Mouse (Mus musculus) megakaryocyte-erythroid progenitor cell, adult 5-6 weeks (primary cell): ENCODE data around the gene Kcnj10. TPM values are rescaled to one million over a fixed set of nuclear protein-coding genes. Genes with fewer than 3 reads are reported as not detected.

Experiments
- ATAC-seq: replicated peaks from 2 replicates; pipeline ENCODE4 v1.8.0; 2016; ENCODE audit warnings: mild to moderate bottlenecking, inconsistent platforms; ENCODE audit not compliant: severe bottlenecking, poor library complexity, low FRiP score, low TSS enrichment
- total RNA-seq, 2 experiments: library from RNA; stranded (forward) in 1 of 2; stranded (reverse) in 1 of 2; fragments of 200-1000, 215-1000 nt in 1 of 2; fragments of >200 nt in 1 of 2; fragmentation: Nextera tagmentation in 1 of 2; gene quantifications; 2 replicates each; pipeline ENCODE4 v1.2.3; 2014 to 2017

The Kcnj10 gene
- total RNA-seq, 2 experiments from 2014 or later: 0.75 TPM; not detected in 1

DNA sequence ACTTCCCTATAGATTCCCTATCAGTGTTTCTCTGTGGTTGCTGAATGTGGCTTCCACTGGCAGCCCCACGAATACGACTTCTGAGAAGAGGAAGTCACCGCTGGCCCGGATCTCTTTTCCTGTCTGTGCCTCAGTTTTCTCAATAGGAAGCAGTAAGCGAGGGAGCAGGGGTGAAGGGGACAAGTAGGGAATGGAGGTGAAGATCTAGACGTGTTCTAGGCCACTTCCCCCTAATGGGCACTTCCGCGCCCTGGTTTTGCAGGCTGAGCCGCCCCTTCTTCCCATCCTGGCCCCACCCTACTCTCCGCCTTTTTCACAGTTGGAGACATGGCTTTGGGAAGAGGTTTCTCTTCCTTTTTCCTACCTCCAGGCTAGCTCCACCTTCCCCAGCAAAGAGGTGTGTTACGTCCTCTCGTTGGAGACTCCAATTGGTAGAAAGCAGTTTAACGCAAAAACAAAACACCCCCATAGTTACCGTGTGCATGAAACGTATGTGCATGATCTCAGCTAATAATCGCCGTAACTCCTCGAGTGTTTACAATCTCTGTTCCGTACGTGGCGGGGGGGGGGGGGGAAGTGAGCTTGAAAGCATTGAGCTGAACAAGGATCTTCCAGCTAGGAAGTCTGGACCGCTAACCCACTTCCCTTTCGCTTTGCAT, 29.6 kb upstream of the Kcnj10 start:
- ATAC-seq: peak; percentile 55

DNA sequence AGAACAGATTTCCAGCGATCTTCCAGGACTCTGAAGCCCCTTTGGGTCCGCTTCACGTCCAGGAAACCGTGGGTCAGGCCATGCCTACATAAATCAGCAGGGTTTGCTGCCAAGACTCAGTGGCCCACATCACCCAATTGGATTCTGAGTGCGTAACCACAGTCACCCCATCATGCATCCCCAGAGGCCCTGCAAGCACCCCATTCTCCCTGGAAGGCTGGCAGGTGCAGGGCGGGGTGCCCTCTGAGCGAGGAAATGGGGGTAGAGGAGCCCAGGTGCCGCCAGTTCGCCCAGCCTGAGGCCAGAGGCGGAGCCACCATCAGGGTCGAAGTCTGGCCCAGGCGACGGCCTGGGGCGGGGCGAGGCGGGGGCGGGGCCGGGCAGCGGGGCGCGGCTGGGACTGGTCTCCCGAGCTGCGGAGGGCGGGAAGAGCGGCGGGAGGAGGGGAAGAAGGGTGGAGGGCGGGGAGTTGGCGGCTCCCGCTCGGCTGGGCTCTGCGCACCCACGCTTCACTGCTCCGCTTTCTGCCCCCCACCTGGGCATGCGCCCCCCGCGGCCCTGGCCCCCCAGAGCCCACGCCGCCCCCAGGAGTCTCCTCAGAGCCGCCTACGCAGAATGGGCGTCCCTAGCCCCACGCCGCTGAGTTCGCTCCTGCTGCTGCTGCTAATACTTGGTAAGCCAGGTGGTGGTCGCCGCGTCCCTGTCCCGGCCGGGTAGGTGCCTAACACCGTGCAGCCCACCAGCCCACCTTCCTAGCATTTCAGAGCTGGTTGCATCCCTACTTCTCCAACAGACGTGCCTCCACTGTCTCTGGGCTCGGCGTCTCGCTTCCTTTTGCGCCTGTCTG, 28.9 kb upstream of the Kcnj10 start:
- ATAC-seq: peak; percentile 53

GRCm38 (mm10) chr1:172312768-172313561, 28.0 kb upstream of the Kcnj10 start:
- 0 out of 2 replicates have a peak, but pooled peaks have one; percentile 16 for ATAC-seq

- no peak for ATAC-seq
Measured at GRCm38 (mm10) chr1:172313613-172314411, 27.2 kb upstream of the Kcnj10 start.

GRCm38 (mm10) chr1:172314911-172315310, 26.1 kb upstream of the Kcnj10 start:
- ATAC-seq: no peak

DNA sequence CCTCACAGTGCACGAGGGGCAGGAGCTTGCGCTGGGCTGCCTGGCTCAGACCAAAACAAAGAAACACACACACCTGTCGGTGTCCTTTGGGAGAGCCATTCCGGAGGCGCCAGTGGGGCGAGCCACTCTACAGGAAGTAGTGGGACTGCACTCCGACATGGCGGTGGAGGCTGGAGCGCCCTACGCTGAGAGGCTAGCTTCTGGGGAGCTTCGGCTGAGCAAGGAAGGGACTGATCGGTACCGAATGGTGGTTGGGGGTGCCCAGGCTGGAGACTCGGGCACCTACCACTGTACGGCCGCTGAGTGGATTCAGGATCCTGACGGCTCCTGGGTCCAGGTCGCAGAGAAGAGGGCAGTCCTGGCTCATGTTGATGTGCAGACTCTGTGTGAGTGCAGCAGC, 23.6 kb upstream of the Kcnj10 start:
- ATAC-seq: no peak

- ATAC-seq: no peak
Measured at GRCm38 (mm10) chr1:172317946-172318345, 23.1 kb upstream of the Kcnj10 start.

DNA sequence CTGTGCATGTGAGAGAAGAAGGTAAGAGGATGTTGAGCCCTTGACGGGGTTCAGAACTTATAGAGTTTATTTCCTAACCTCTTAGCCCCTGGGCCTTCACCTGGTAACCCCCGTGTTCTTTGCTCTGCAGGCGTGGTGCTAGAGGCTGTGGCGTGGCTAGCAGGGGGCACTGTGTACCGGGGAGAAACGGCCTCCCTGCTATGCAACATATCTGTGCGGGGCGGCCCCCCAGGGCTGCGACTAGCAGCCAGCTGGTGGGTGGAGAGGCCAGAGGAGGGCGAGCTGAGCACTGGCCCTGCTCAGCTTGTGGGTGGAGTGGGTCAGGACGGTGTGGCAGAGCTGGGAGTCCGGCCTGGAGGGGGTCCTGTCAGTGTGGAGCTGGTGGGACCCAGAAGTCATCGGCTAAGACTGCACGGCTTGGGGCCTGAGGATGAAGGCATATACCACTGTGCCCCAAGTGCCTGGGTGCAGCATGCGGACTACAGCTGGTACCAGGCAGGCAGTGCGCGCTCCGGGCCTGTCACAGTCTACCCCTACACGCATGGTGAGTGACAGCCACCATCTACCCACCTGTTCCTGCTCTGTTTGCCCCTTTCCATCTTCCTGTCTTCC, 22.5 kb upstream of the Kcnj10 start:
- ATAC-seq: no peak

GRCm38 (mm10) chr1:172319346-172319745, 21.7 kb upstream of the Kcnj10 start:
- no peak for ATAC-seq

- no peak for ATAC-seq
Measured at GRCm38 (mm10) chr1:172319921-172320411, 21.0 kb upstream of the Kcnj10 start.

- ATAC-seq: no peak
Measured at GRCm38 (mm10) chr1:172322725-172323124, 18.3 kb upstream of the Kcnj10 start.

GRCm38 (mm10) chr1:172323298-172323697, 17.7 kb upstream of the Kcnj10 start:
- no peak for ATAC-seq

- ATAC-seq: no peak
Measured at GRCm38 (mm10) chr1:172323801-172324359, 17.1 kb upstream of the Kcnj10 start.

- ATAC-seq: peak; percentile 80
Measured at GRCm38 (mm10) chr1:172324725-172325124, 16.3 kb upstream of the Kcnj10 start.

DNA sequence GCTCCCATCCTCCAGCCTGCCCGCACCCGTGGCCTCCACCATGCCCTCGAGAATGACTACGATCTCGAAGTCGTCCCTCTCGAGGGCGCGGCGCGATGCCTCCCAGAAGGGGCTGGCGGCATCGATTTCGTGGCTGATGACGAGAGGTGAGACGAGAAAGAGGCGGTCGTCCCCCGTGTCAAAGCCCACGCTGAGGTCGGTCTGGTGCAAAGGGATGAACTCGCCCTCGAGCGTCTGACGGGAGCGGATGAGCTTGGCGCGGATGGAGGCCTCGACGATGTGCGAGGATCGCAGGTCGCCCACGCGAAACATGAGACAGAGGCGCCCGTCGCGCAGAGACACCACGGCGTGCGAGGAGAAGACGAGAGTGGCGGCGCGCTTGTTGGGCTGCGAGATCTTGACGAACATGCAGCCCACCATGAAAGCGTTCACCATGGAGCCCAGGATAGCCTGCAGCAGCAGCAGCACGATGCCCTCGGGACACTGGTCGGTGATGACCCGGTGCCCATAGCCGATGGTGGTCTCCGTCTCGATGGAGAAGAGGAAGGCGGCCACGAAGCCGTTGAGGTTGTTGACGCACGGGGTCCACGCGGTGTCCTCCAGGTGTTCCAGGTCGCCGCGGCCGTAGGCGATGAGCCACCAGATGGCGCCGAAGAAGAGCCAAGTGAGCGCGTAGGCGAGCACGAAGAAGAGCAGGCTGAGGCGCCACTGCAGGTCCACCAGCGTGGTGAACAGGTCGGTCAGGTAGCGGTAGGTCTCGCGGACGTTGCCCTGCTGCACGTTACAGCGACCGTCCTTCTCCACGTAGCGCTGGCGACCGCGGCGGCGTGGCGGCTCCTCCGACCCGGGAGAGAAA, 15.1 kb upstream of the Kcnj10 start:
- ATAC-seq: peak; percentile 75

DNA sequence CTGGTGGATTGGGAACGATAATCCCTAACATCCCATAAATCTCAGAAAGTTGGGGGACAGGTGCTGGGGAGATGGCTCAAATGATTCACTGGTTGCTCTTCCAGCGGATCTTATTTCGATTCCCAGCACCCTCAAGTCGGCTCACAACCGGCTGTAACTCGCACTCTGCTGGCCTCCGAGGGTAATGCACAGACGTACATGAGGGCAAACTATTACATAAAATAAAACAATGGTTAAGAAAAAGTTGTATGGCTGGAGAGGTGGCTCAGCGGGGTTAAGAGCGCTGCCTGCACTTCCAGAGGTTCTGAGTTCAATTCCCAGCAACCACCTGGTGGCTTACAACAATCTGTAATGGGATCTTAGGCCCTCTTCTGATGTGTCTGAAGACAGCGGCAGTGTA, 14.3 kb upstream of the Kcnj10 start:
- no peak for ATAC-seq

DNA sequence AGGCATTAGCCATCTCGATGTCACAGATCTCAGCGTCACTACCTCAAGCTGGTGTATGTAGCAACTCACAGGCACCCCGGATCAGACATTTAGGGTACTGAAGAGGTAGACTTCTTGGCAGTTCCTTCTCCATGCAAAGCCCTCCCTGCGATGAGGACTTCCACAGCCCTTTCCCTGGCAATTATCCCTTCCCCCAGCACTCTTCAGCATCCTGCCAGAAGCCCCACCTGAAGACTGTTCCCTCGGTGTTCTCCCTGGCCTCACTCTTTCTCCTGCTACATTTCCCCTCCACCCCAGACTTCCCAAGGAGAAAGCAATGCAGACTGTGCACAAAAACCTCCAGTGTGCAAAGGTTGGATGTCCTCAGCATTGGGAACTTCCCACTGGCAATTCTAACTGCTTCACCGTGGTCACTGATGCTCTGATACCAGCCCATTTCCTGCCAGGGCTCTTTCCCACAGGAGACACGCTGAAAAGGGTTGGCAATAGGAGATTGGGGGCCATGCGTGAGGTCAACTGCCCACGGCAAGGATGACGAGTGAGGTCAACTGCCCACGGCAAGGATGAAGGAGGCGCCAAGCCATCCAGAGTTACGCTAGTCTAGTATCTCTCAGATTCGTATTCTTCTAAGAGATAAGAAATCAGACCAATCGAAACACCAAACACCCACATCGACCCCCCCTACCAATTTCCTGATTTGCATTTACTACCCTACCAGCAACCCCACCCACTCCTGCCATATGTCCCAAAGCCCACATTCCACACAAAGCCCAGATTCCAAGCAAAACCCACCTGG, 13.6 kb upstream of the Kcnj10 start:
- no peak for ATAC-seq
